ENCODE assay signal across 10 mouse cellular contexts in the genomic region with DNA sequence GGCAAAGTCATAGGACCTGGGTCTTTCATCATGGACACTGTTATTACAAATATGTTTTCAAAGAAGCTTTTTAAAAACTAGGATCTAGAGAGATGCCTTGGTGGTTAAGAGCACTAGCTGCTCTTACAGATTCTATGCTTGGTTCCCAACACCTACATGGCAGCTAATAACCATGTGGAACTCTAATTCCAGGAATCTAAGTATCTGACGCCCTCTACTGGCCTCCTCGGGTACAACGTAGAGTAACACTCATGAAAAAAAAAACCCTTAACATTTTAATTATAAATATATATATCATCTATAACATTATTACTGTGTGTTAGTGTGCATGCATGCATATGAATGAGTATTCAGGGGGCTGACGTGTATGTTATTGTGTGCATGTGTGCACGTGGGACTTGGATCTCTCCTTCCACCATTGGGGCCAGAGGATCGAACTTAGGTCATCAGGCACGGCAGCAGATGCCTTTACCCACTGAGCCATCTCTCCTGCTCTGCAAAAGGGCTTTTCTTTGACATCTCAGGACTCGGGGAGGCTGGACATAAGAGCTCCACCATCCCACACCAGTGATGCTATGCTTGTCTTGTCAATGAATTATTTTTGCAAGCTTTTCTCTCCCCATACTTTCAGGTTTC. TPM values are rescaled to one million over a fixed set of nuclear protein-coding genes. Genes with fewer than 3 reads are reported as not detected.
DNase-seq lines count a peak whose midpoint lies in the region; ATAC-seq lines count a peak whose summit lies in the region.
"Had no signal": no experiment of that assay in that cellular context is flagged by ENCODE, and none has a peak within 500 bp of the region (broad histone marks: within the 10 kb centered on the region; RNA-seq: fewer than 3 reads in every experiment).

No protein-coding gene starts in this region.

- no peaks in the 10 kb centered on the region for H3K27me3 ChIP-seq in heart, embryonic 11.5 days (ENCODE audit: control insufficient read depth, insufficient read depth, low read length)
- H3K27me3 ChIP-seq: neural tube, embryonic 12.5 days had no signal

- H3K9ac ChIP-seq in heart, embryonic 11.5 days (ENCODE audit: low read depth, low read length): no peak overlapping the region
- H3K9ac ChIP-seq: neural tube, embryonic 12.5 days had no signal

- peaks cover 28% of the 10 kb centered on the region; the same call in 1 of the 2 replicates for H3K4me1 ChIP-seq in heart, embryonic 11.5 days (ENCODE audit: control insufficient read depth, insufficient read depth, low read length)

- no peak overlapping the region for H3K4me2 ChIP-seq in heart, embryonic 11.5 days
- H3K4me2 ChIP-seq: neural tube, embryonic 12.5 days had no signal

- ATAC-seq in heart, embryonic 11.5 days (replicated peaks; ENCODE audit: insufficient number of reproducible peaks, low FRiP score, low TSS enrichment): no peak

- H3K9me3 ChIP-seq in heart, embryonic 11.5 days (replicated peaks; ENCODE audit: control insufficient read depth, low read length): no peaks in the 10 kb centered on the region
- H3K9me3 ChIP-seq: neural tube, embryonic 12.5 days had no signal

- 0 out of 2 replicates have a peak overlapping the region, but pooled peaks have one; percentile 7 for H3K27ac ChIP-seq in heart, embryonic 11.5 days (ENCODE audit: low read depth, low read length)
- H3K27ac ChIP-seq: neural tube, embryonic 12.5 days had no signal

- peak; percentile 24 for DNase-seq in gastrocnemius, adult 18-20 months (ENCODE audit: low spot score)
- DNase-seq in gastrocnemius, postnatal 4 days (ENCODE audit: low spot score in 2 of 2): no peak
- DNase-seq in thymus, postnatal 25 days: peak; percentile 12
- no peak for DNase-seq in thymus, postnatal 0 days (ENCODE audit: low spot score)
- DNase-seq in retina, embryonic 14.5 days (ENCODE audit: low spot score): peak; percentile 73
- no peak for DNase-seq in left cerebral cortex, adult 8-10 months (ENCODE audit: low spot score in 2 of 2)
- DNase-seq in layer of hippocampus, postnatal 10 days (ENCODE audit: low spot score in 2 of 2): no peak

- H3K36me3 ChIP-seq in heart, embryonic 11.5 days (ENCODE audit: control insufficient read depth, insufficient read depth, low read length): no peaks in the 10 kb centered on the region; the same call in 1 of the 2 replicates
- H3K36me3 ChIP-seq: neural tube, embryonic 12.5 days had no signal

- H3K4me3 ChIP-seq in heart, embryonic 11.5 days (ENCODE audit: low read depth, low read length): no peak overlapping the region
- H3K4me3 ChIP-seq: neural tube, embryonic 12.5 days had no signal

- 28% methylated on average over 8 of the region's 8 CpGs for WGBS in heart, embryonic 11.5 days (ENCODE audit: insufficient replicate concordance)

RNA-seq across cellular contexts. Expression of a gene that starts 2.2 kb away (rescaled TPM):
- 10 to 100 TPM; 37.0 to 44.9 TPM for total RNA-seq in gastrocnemius, adult 18-20 months (2021)
- total RNA-seq in gastrocnemius, postnatal 4 days (2021): 10 to 100 TPM; 61.5 to 66.0 TPM
- polyA plus RNA-seq in thymus, postnatal 0 days (2015; fragmentation: Nextera tagmentation; extraction: Ambion mirVana): 52.7 and 55.1 TPM in 2 replicates
- 19.3 and 25.4 TPM in 2 replicates for polyA plus RNA-seq in heart, embryonic 11.5 days (2014; fragmentation: Nextera tagmentation; extraction: Ambion mirVana)
- 10 to 100 TPM; 77.3 to 84.9 (median 82.7) TPM for total RNA-seq in left cerebral cortex, adult 8-10 months (2022)
- 100 to 1,000 TPM; 108 TPM for total RNA-seq in layer of hippocampus, postnatal 10 days (2021)

RNA-seq across cellular contexts. Expression of a gene that starts 3.4 kb away (rescaled TPM):
- 1 to 10 TPM; 2.0 to 3.3 TPM for total RNA-seq in gastrocnemius, adult 18-20 months (2021)
- total RNA-seq in gastrocnemius, postnatal 4 days (2021): not detected
- 1.0 and 1.4 TPM in 2 replicates for polyA plus RNA-seq in thymus, postnatal 0 days (2015; fragmentation: Nextera tagmentation; extraction: Ambion mirVana)
- polyA plus RNA-seq in heart, embryonic 11.5 days (2014; fragmentation: Nextera tagmentation; extraction: Ambion mirVana): 2.0 and 2.6 TPM in 2 replicates
- 1 to 10 TPM in 3 of 4 experiments, under 1 TPM in 1; 0.81 to 2.3 (median 1.2) TPM for total RNA-seq in left cerebral cortex, adult 8-10 months (2022)
- 1 to 10 TPM; 3.5 to 3.9 TPM for total RNA-seq in layer of hippocampus, postnatal 10 days (2021)

RNA-seq across cellular contexts. Expression of a gene that starts 54.7 kb away (rescaled TPM):
- not detected for total RNA-seq in gastrocnemius, adult 18-20 months (2021)
- not detected for total RNA-seq in gastrocnemius, postnatal 4 days (2021)
- polyA plus RNA-seq in thymus, postnatal 0 days (2015; fragmentation: Nextera tagmentation; extraction: Ambion mirVana): 6.8 and 7.0 TPM in 2 replicates
- 7,501 and 8,192 TPM in 2 replicates for polyA plus RNA-seq in heart, embryonic 11.5 days (2014; fragmentation: Nextera tagmentation; extraction: Ambion mirVana)
- total RNA-seq in left cerebral cortex, adult 8-10 months (2022): not detected
- total RNA-seq in layer of hippocampus, postnatal 10 days (2021): not detected
- total RNA-seq: adrenal gland, adult 18-20 months had no signal

Comparison
In these comparisons a context has a peak if more than half of its experiments do, and no peak if none do; other contexts are left out.
1. DNase-seq: peak in gastrocnemius, adult 18-20 months (single experiment), thymus, postnatal 25 days (single experiment) and retina, embryonic 14.5 days (single experiment); none in gastrocnemius, postnatal 4 days (0 of 2), thymus, postnatal 0 days (single experiment), left cerebral cortex, adult 8-10 months (0 of 2) and layer of hippocampus, postnatal 10 days (0 of 2).